Mouse (Mus musculus) CH12.LX (cell line): ENCODE data around the gene Pip5kl1. TPM values are rescaled to one million over a fixed set of nuclear protein-coding genes. Genes with fewer than 3 reads are reported as not detected.
A peak's percentile ranks its signal among the peaks of the same experiment; 100 is the strongest.

Experiments used
- DNase-seq: peaks from one replicate; pipeline ENCODE4 v3.0.0-alpha.2; 2013; ENCODE audit errors: extremely low read depth
- H3K27ac ChIP-seq: 2 replicates; pipeline ENCODE4 v1.5.1; 2012; ENCODE audit warnings: low read depth, mild to moderate bottlenecking, control low read depth, moderate library complexity; ENCODE audit not compliant: insufficient read depth
- H3K27me3 ChIP-seq: replicated peaks from 2 replicates; pipeline ENCODE3; 2012; ENCODE audit warnings: inconsistent platforms
- H3K36me3 ChIP-seq, 2 experiments: replicated peaks in 1 of 2; 2 replicates each; pipeline versions ENCODE3 to v1.6.1; 2012; ENCODE audit warnings: inconsistent platforms in 1 of 2, low read length in 1 of 2, mild to moderate bottlenecking in 1 of 2, mixed read lengths in 1 of 2, moderate library complexity in 1 of 2; ENCODE audit not compliant: control insufficient read depth in 1 of 2, insufficient read depth in 1 of 2
- H3K4me1 ChIP-seq, 2 experiments: 2 replicates each; pipeline ENCODE4 v1.6.1; 2012; ENCODE audit warnings: inconsistent platforms in 1 of 2, moderate library complexity in 1 of 2; ENCODE audit not compliant: insufficient read depth in 2 of 2, control insufficient read depth in 1 of 2
- H3K4me2 ChIP-seq: 2 replicates; pipeline ENCODE4 v1.6.1; 2012; ENCODE audit warnings: low read depth, mild to moderate bottlenecking, control low read depth; ENCODE audit not compliant: poor library complexity, insufficient read depth, severe bottlenecking
- H3K4me3 ChIP-seq, 3 experiments: fragments of 150-350 bp in 1 of 3; sonication (generic) in 1 of 3; replicated peaks in 1 of 3; 2 replicates each; pipeline versions ENCODE3 to v1.5.1; 2011 to 2012; ENCODE audit warnings: low read depth in 2 of 3, low read length in 2 of 3, mild to moderate bottlenecking in 2 of 3, moderate library complexity in 2 of 3, control low read depth in 1 of 3, improper control_type of control experiment in 1 of 3, inconsistent platforms in 1 of 3, mixed read lengths in 1 of 3; ENCODE audit not compliant: poor library complexity in 1 of 3
- H3K79me2 ChIP-seq: replicated peaks from 2 replicates; pipeline ENCODE4 v1.6.1; 2012; ENCODE audit warnings: mild to moderate bottlenecking, moderate library complexity; ENCODE audit not compliant: control insufficient read depth, poor library complexity, insufficient read depth, severe bottlenecking; ENCODE audit errors: extremely low read depth
- H3K9ac ChIP-seq: 2 replicates; pipeline ENCODE4 v1.6.1; 2012; ENCODE audit warnings: low read depth, mild to moderate bottlenecking, control low read depth, moderate library complexity; ENCODE audit not compliant: insufficient read depth
- H3K9me3 ChIP-seq: replicated peaks from 2 replicates; pipeline ENCODE3; 2012; ENCODE audit warnings: low read length, inconsistent platforms, mixed read lengths
- BHLHE40 ChIP-seq: IDR thresholded peaks from 2 replicates; pipeline ENCODE4 v1.6.1; 2011; ENCODE audit warnings: mild to moderate bottlenecking, low read depth, low read length, improper control_type of control experiment
- CHD1 ChIP-seq: IDR thresholded peaks from 2 replicates; pipeline ENCODE4 v1.6.1; 2012; ENCODE audit warnings: low read depth, low read length, improper control_type of control experiment, inconsistent platforms
- CHD2 ChIP-seq: IDR thresholded peaks from 2 replicates; pipeline ENCODE4 v1.6.1; 2011; ENCODE audit warnings: low read length, improper control_type of control experiment
- CTCF ChIP-seq, 2 experiments: IDR thresholded peaks in 1 of 2; conservative IDR thresholded peaks in 1 of 2; 2 replicates each; pipeline ENCODE4 v1.5.1; 2011 to 2012; ENCODE audit warnings: low read depth in 2 of 2, low read length in 2 of 2, improper control_type of control experiment in 1 of 2, inconsistent platforms in 1 of 2, mild to moderate bottlenecking in 1 of 2, moderate library complexity in 1 of 2
- E2F4 ChIP-seq: IDR thresholded peaks from 2 replicates; pipeline ENCODE4 v1.6.1; 2011; ENCODE audit warnings: low read depth, low read length, improper control_type of control experiment; ENCODE audit not compliant: insufficient replicate concordance
- ELF1 ChIP-seq: IDR thresholded peaks from 2 replicates; pipeline ENCODE4 v1.6.1; 2014; ENCODE audit warnings: low read depth, mild to moderate bottlenecking, inconsistent platforms, low read length, improper control_type of control experiment
- EP300 ChIP-seq: IDR thresholded peaks from 2 replicates; pipeline ENCODE4 v1.6.1; 2011; ENCODE audit warnings: low read length, improper control_type of control experiment
- ETS1 ChIP-seq: conservative IDR thresholded peaks from 2 replicates; pipeline ENCODE4 v1.6.1; 2012; ENCODE audit warnings: low read depth, mild to moderate bottlenecking, inconsistent platforms, low read length, improper control_type of control experiment, moderate library complexity
- GABPA ChIP-seq: IDR thresholded peaks from 2 replicates; pipeline ENCODE4 v1.6.1; 2012; ENCODE audit warnings: low read depth, low read length, improper control_type of control experiment, inconsistent platforms; ENCODE audit not compliant: insufficient replicate concordance
- HCFC1 ChIP-seq: IDR thresholded peaks from 2 replicates; pipeline ENCODE4 v1.6.1; 2012; ENCODE audit warnings: low read depth, mild to moderate bottlenecking, inconsistent platforms, low read length, improper control_type of control experiment
- IRF4 ChIP-seq: IDR thresholded peaks from 2 replicates; pipeline ENCODE4 v1.6.1; 2014; ENCODE audit warnings: low read depth, mild to moderate bottlenecking, inconsistent platforms, low read length, improper control_type of control experiment
- JUN ChIP-seq: IDR thresholded peaks from 2 replicates; pipeline ENCODE4 v1.6.1; 2011; ENCODE audit warnings: low read depth, mild to moderate bottlenecking, low read length, improper control_type of control experiment, moderate library complexity; ENCODE audit not compliant: insufficient read depth
- JUND ChIP-seq: conservative IDR thresholded peaks from 2 replicates; pipeline ENCODE4 v1.6.1; 2011; ENCODE audit warnings: low read depth, low read length, improper control_type of control experiment
- KAT2A ChIP-seq: IDR thresholded peaks from 2 replicates; pipeline ENCODE4 v1.6.1; 2012; ENCODE audit warnings: low read length, improper control_type of control experiment, inconsistent platforms; ENCODE audit not compliant: insufficient replicate concordance
- MAFK ChIP-seq: IDR thresholded peaks from 2 replicates; pipeline ENCODE4 v1.6.1; 2011; ENCODE audit warnings: low read length, improper control_type of control experiment; ENCODE audit not compliant: insufficient replicate concordance
- MAX ChIP-seq: IDR thresholded peaks from 2 replicates; pipeline ENCODE4 v1.6.1; 2011; ENCODE audit warnings: low read length, improper control_type of control experiment
- MAZ ChIP-seq: IDR thresholded peaks from 2 replicates; pipeline ENCODE4 v1.6.1; 2012; ENCODE audit warnings: low read depth, mild to moderate bottlenecking, inconsistent platforms, low read length, improper control_type of control experiment, moderate library complexity
- MEF2A ChIP-seq: IDR thresholded peaks from 2 replicates; pipeline ENCODE4 v1.6.1; 2014; ENCODE audit warnings: low read depth, mild to moderate bottlenecking, inconsistent platforms, low read length, improper control_type of control experiment, borderline replicate concordance
- MXI1 ChIP-seq: IDR thresholded peaks from 2 replicates; pipeline ENCODE4 v1.6.1; 2011; ENCODE audit warnings: mild to moderate bottlenecking, low read depth, low read length, improper control_type of control experiment
- MYC ChIP-seq: IDR thresholded peaks from 2 replicates; pipeline ENCODE4 v1.6.1; 2011; ENCODE audit warnings: low read depth, mild to moderate bottlenecking, improper control_type of control experiment, low read length
- NELFE ChIP-seq: IDR thresholded peaks from 2 replicates; pipeline ENCODE4 v1.6.1; 2011; ENCODE audit warnings: low read depth, low read length, improper control_type of control experiment
- NRF1 ChIP-seq: IDR thresholded peaks from 2 replicates; pipeline ENCODE4 v1.6.1; 2014; ENCODE audit warnings: low read depth, mild to moderate bottlenecking, inconsistent platforms, low read length, improper control_type of control experiment, moderate library complexity
- PAX5 ChIP-seq: IDR thresholded peaks from 2 replicates; pipeline ENCODE4 v1.6.1; 2012; ENCODE audit warnings: low read length, inconsistent platforms, mixed read lengths
- POLR2A ChIP-seq: IDR thresholded peaks from 2 replicates; pipeline ENCODE4 v1.6.1; 2011; ENCODE audit warnings: low read depth, mild to moderate bottlenecking, improper control_type of control experiment, low read length
- POLR2AphosphoS2 ChIP-seq: IDR thresholded peaks from 2 replicates; pipeline ENCODE4 v1.6.1; 2011; ENCODE audit warnings: low read depth, low read length, improper control_type of control experiment
- RAD21 ChIP-seq: IDR thresholded peaks from 2 replicates; pipeline ENCODE4 v1.6.1; 2011; ENCODE audit warnings: low read depth, mild to moderate bottlenecking, low read length, improper control_type of control experiment, moderate library complexity
- RCOR1 ChIP-seq: conservative IDR thresholded peaks from 2 replicates; pipeline ENCODE4 v1.6.1; 2012; ENCODE audit warnings: low read depth, mild to moderate bottlenecking, inconsistent platforms, low read length, improper control_type of control experiment
- SIN3A ChIP-seq: IDR thresholded peaks from 2 replicates; pipeline ENCODE4 v1.6.1; 2012; ENCODE audit warnings: low read length, improper control_type of control experiment, inconsistent platforms
- SMC3 ChIP-seq: IDR thresholded peaks from 2 replicates; pipeline ENCODE4 v1.6.1; 2011; ENCODE audit warnings: low read depth, low read length, improper control_type of control experiment
- TBP ChIP-seq: conservative IDR thresholded peaks from 2 replicates; pipeline ENCODE4 v1.6.1; 2011; ENCODE audit warnings: low read depth, low read length, improper control_type of control experiment
- TCF12 ChIP-seq: IDR thresholded peaks from 2 replicates; pipeline ENCODE4 v1.6.1; 2014; ENCODE audit warnings: low read depth, mild to moderate bottlenecking, inconsistent platforms, low read length, improper control_type of control experiment
- UBTF ChIP-seq: IDR thresholded peaks from 2 replicates; pipeline ENCODE4 v1.6.1; 2012; ENCODE audit warnings: low read depth, mild to moderate bottlenecking, inconsistent platforms, low read length, improper control_type of control experiment, moderate library complexity
- USF1 ChIP-seq: IDR thresholded peaks from 2 replicates; pipeline ENCODE4 v1.6.1; 2014; ENCODE audit warnings: low read depth, mild to moderate bottlenecking, inconsistent platforms, low read length, improper control_type of control experiment
- USF2 ChIP-seq: conservative IDR thresholded peaks from 2 replicates; pipeline ENCODE4 v1.6.1; 2011; ENCODE audit warnings: low read depth, low read length, improper control_type of control experiment
- ZC3H11A ChIP-seq: IDR thresholded peaks from 2 replicates; pipeline ENCODE4 v1.6.1; 2012; ENCODE audit warnings: low read depth, mild to moderate bottlenecking, inconsistent platforms, low read length, improper control_type of control experiment
- ZKSCAN1 ChIP-seq: IDR thresholded peaks from 2 replicates; pipeline ENCODE4 v1.6.1; 2012; ENCODE audit warnings: low read depth, inconsistent platforms, low read length, improper control_type of control experiment, borderline replicate concordance
- ZMIZ1 ChIP-seq: IDR thresholded peaks from 2 replicates; pipeline ENCODE4 v1.6.1; 2012; ENCODE audit warnings: low read depth, mild to moderate bottlenecking, inconsistent platforms, low read length, improper control_type of control experiment
- ZNF384 ChIP-seq: IDR thresholded peaks from 2 replicates; pipeline ENCODE4 v1.6.1; 2012; ENCODE audit warnings: low read depth, low read length, improper control_type of control experiment, inconsistent platforms
- dilution Hi-C: fragments of 300-500 bp; cut with MboI; formaldehyde crosslinking; loops from 2 replicates; pipeline ENCODE4 v1.14.3; 2020; ENCODE audit warnings: low sequenced_read_pairs; ENCODE audit not compliant: extremely low pct_unique_long_range_greater_than_20kb, extremely low pct_ligation_motif_present
- in situ Hi-C: fragments of 300-500 bp; cut with MboI; formaldehyde crosslinking; loops from 3 replicates; pipeline ENCODE4 v1.14.3; 2019; ENCODE audit warnings: low sequenced_read_pairs, low pct_ligation_motif_present, low pct_unique_long_range_greater_than_20kb, mixed read lengths
- polyA plus RNA-seq: library from polyadenylated mRNA; unstranded; fragments of >175 nt; gene quantifications from 2 replicates; pipeline ENCODE4 v1.2.1, GENCODE M21; 2012; ENCODE audit warnings: low read depth; ENCODE audit not compliant: insufficient read length
- total RNA-seq, 2 experiments: library from RNA; depleted of rRNA; stranded (reverse); fragments of 300-350 nt in 1 of 2; fragments of >200 nt in 1 of 2; gene quantifications; 2 replicates each; pipeline ENCODE4 v1.2.3; 2012 to 2014

Pip5kl1 gene
- total and polyA plus RNA-seq, 3 experiments, result 0.28 to 0.64 (median 0.57) TPM

GRCm38 (mm10) chr2:32606161-32607142 is 31.9 kb downstream of the Pip5kl1 start:
- Histone ChIP-seq H3K4me3 (peak overlapping the region; percentile 85 to 88 (median 87)), H3K4me1 (peaks cover 11 to 47% of the 10 kb centered on the region in 2 experiments), H3K9ac (peak overlapping the region; percentile 88), H3K4me2 (peak overlapping the region; percentile 85; the same call in 1 of the 2 replicates), H3K79me2 (0 out of 2 replicates have a peak, but pooled peaks cover 2% of the 10 kb centered on the region), H3K27ac (no peak overlapping the region), H3K9me3 (no peaks in the 10 kb centered on the region), H3K36me3 (peaks cover 0 to 7% of the 10 kb centered on the region in 2 experiments), H3K27me3 (no peaks in the 10 kb centered on the region)
- in situ Hi-C loops, result no loop called here
- TF ChIP-seq JUN, result no peak
- TF ChIP-seq USF2, result no peak
- TF ChIP-seq ZC3H11A, result no peak
- no peak for TF ChIP-seq POLR2AphosphoS2
- TF ChIP-seq RAD21, result peak; percentile 23
- 0 out of 2 replicates have a peak, but pooled peaks have one; percentile 41 for TF ChIP-seq HCFC1
- TF ChIP-seq E2F4, result no peak
- no peak for TF ChIP-seq CHD2
- no peak for TF ChIP-seq KAT2A
- peak; percentile 42; the same call in 1 of the 2 replicates for TF ChIP-seq POLR2A
- TF ChIP-seq MYC, result no peak
- TF ChIP-seq UBTF, result 0 out of 2 replicates have a peak, but pooled peaks have one; percentile 38
- TF ChIP-seq ZKSCAN1, result no peak
- TF ChIP-seq MAX, result no peak
- peak; percentile 65 to 71 for TF ChIP-seq CTCF (conservative IDR thresholded peaks at IDR 0.05 in 1 of 2, IDR thresholded peaks at IDR 0.05 in 1 of 2; ENCODE audit: low read depth in 2 of 2, low read length in 2 of 2)
- no peak for TF ChIP-seq USF1
- no peak for TF ChIP-seq PAX5
- no peak for TF ChIP-seq JUND
- no peak for TF ChIP-seq ELF1
- TF ChIP-seq CHD1, result no peak
- no peak for TF ChIP-seq SIN3A
- no peak for TF ChIP-seq EP300
- TF ChIP-seq SMC3, result peak; percentile 42
- TF ChIP-seq ETS1, result no peak
- no peak for TF ChIP-seq MAZ
- TF ChIP-seq NELFE, result no peak
- TF ChIP-seq ZMIZ1, result no peak
- TF ChIP-seq TCF12, result no peak
- TF ChIP-seq MXI1, result peak; percentile 14; the same call in 1 of the 2 replicates
- peak; percentile 34; the same call in 1 of the 2 replicates for TF ChIP-seq IRF4
- no peak for TF ChIP-seq BHLHE40
- 0 out of 2 replicates have a peak, but pooled peaks have one; percentile 17 for TF ChIP-seq NRF1
- no peak for TF ChIP-seq MAFK
- TF ChIP-seq GABPA, result no peak
- no peak for TF ChIP-seq ZNF384
- TF ChIP-seq MEF2A, result no peak
- TF ChIP-seq RCOR1, result no peak
- no peak for TF ChIP-seq TBP
- DNase-seq, result peak; percentile 80
- dilution Hi-C loops, result no loop called here
